Comparison of ENCODE assay signal across 8 mouse cellular contexts in the genomic region with DNA sequence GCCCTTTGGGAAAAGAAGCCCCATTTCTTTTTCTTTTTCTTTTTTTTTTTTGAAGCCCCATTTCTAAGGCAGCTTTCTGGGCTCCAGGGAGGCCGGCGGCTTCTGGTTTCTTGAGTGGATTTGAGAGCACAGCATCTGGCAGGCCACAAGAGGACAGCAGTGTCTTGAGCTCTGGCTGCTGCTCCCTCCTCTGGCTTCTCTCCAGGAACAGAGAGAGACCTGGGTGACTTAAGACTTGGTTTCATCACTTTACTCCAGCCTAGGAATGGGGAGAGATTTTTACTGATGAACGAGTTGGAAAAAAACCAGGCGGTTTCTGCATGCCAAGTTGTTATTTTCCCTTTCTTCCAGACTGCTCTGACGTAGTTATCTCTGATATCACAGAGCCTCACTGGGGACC.
DNase-seq lines count a peak whose midpoint lies in the region; ATAC-seq and TF ChIP-seq lines count a peak whose summit lies in the region.

No protein-coding gene starts in this region.

- no peak for TF ChIP-seq POLR2A in kidney, adult 2 months (IDR thresholded peaks at IDR 0.05; ENCODE audit: low read depth, low read length)

- no peaks in the 10 kb centered on the region for H3K4me1 ChIP-seq in kidney, adult 2 months (ENCODE audit: control insufficient read depth, insufficient read depth, low read length)
- H3K4me1 ChIP-seq in kidney, embryonic 14.5 days (ENCODE audit: control insufficient read depth, insufficient read depth, low read length) = no peaks in the 10 kb centered on the region
- H3K4me1 ChIP-seq in kidney, postnatal 0 days (replicated peaks; ENCODE audit: insufficient read depth, low read length) = no peaks in the 10 kb centered on the region

- no peaks in the 10 kb centered on the region for H3K36me3 ChIP-seq in kidney, adult 2 months (ENCODE audit: control insufficient read depth, insufficient read depth, low read length)
- no peaks in the 10 kb centered on the region for H3K36me3 ChIP-seq in kidney, embryonic 14.5 days (ENCODE audit: control insufficient read depth, insufficient read depth, low read length)
- no peaks in the 10 kb centered on the region for H3K36me3 ChIP-seq in kidney, postnatal 0 days (ENCODE audit: insufficient read depth, low read length)

- H3K9me3 ChIP-seq in kidney, embryonic 14.5 days (ENCODE audit: control insufficient read depth, low read length) = no peaks in the 10 kb centered on the region
- H3K9me3 ChIP-seq in kidney, postnatal 0 days (replicated peaks; ENCODE audit: low read length) = no peaks in the 10 kb centered on the region

- H3K4me2 ChIP-seq in kidney, embryonic 14.5 days (replicated peaks; ENCODE audit: low read depth, low read length) = no peak overlapping the region
- no peak overlapping the region for H3K4me2 ChIP-seq in kidney, postnatal 0 days (ENCODE audit: low read length)

- peak; percentile 68 for TF ChIP-seq CTCF in kidney, adult 2 months (conservative IDR thresholded peaks at IDR 0.05; ENCODE audit: insufficient read depth, insufficient read length, low read depth, low read length)
- peak; percentile 64 for TF ChIP-seq CTCF in gastrocnemius, adult 2 months (IDR thresholded peaks at IDR 0.05)
- TF ChIP-seq CTCF in kidney, postnatal 0 days (IDR thresholded peaks at IDR 0.05; ENCODE audit: low read depth) = peak; percentile 80

- ATAC-seq in kidney, embryonic 14.5 days (ENCODE audit: low FRiP score, low TSS enrichment) = no peak
- no peak; the same call in 1 of the 2 replicates for ATAC-seq in kidney, postnatal 0 days (replicated peaks; ENCODE audit: low FRiP score, low read depth)

- intact Hi-C loops in gastrocnemius, adult 2 months (cut with DNase I) = loop anchor here (10.0 kb wide), 1 partner anchor 407 kb away; no protein-coding TSS in a partner anchor

- H3K27ac ChIP-seq in kidney, adult 2 months (ENCODE audit: insufficient read depth, low read depth, low read length) = no peak overlapping the region
- no peak overlapping the region for H3K27ac ChIP-seq in kidney, embryonic 14.5 days (ENCODE audit: low read depth, low read length)
- no peak overlapping the region for H3K27ac ChIP-seq in gastrocnemius, adult 2 months
- H3K27ac ChIP-seq in kidney, postnatal 0 days = no peak overlapping the region

- WGBS in kidney, adult 2 months = 25% methylated on average over 5 of the region's 5 CpGs
- 52% methylated on average over 5 of the region's 5 CpGs for WGBS in kidney, embryonic 14.5 days
- 32% methylated on average over 5 of the region's 5 CpGs for WGBS in kidney, postnatal 0 days

- peak; percentile 84 for DNase-seq in kidney, adult 2 months
- peak; percentile 61 to 88 for DNase-seq in adrenal gland, adult (ENCODE audit: inconsistent age in 2 of 2, low spot score in 1 of 2)
- peak; percentile 73 for DNase-seq in gastrocnemius, adult 2 months
- peak; percentile 86 for DNase-seq in kidney, postnatal 0 days (ENCODE audit: low spot score)
- peak; percentile 77 for DNase-seq in lung, postnatal 25 days (ENCODE audit: low spot score)
- peak; percentile 56 for DNase-seq in testis, postnatal 10 days (ENCODE audit: low spot score)
- no peak for DNase-seq in cerebellum, adult 11 months

- no peak overlapping the region for H3K9ac ChIP-seq in kidney, embryonic 14.5 days (ENCODE audit: low read depth, low read length)
- H3K9ac ChIP-seq in kidney, postnatal 0 days (ENCODE audit: low read depth, low read length) = no peak overlapping the region

- no peaks in the 10 kb centered on the region for H3K27me3 ChIP-seq in kidney, adult 2 months (replicated peaks; ENCODE audit: control insufficient read depth, insufficient read depth, low read length)
- peaks cover 17% of the 10 kb centered on the region; the same call in 1 of the 2 replicates for H3K27me3 ChIP-seq in kidney, embryonic 14.5 days (ENCODE audit: control insufficient read depth, insufficient read depth, low read length)
- H3K27me3 ChIP-seq in kidney, postnatal 0 days (ENCODE audit: insufficient read depth, low read length) = no peaks in the 10 kb centered on the region

- no peak overlapping the region for H3K4me3 ChIP-seq in kidney, adult 2 months (ENCODE audit: insufficient read depth, low read depth, low read length)
- no peak overlapping the region for H3K4me3 ChIP-seq in kidney, embryonic 14.5 days (ENCODE audit: low read length)
- no peak overlapping the region for H3K4me3 ChIP-seq in gastrocnemius, adult 2 months
- H3K4me3 ChIP-seq in kidney, postnatal 0 days (replicated peaks; ENCODE audit: low read depth, low read length) = no peak overlapping the region
